Mouse (Mus musculus) megakaryocyte, embryonic 14.5 days (primary cell): Measurements from ENCODE around the gene Hoxd3.

Experiments used
- FLI1 ChIP-seq: IDR thresholded peaks from 2 replicates; pipeline ENCODE4 v1.6.1; 2012; ENCODE audit warnings: low read length, inconsistent platforms, mixed read lengths
- GATA1 ChIP-seq: IDR thresholded peaks from 3 replicates; pipeline ENCODE4 v1.6.1; 2012; ENCODE audit warnings: mixed read lengths, low read length, inconsistent platforms, borderline replicate concordance

DNA sequence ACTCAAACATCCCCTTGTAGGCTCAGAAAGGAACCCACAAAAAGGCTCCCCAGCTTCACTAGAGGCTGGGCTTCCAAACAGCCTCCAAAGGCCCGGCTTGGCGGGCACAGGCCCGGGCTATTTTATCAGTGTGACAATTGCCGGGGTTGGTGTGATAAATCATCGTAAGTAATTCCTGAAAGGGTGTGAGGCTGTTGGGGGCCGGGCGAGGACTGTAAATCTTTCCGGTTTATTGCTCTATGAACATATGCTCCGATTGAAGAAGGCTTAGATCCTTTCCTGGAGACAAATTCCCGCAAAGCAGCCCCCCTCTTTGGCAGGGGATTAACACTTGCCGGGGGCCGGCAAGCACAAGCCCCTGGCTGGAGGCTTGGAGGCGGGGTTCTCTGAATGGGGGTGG is 22.7 kb downstream of the Hoxd3 start:
- no peak for TF ChIP-seq GATA1
- no peak for TF ChIP-seq FLI1
